Mouse (Mus musculus) gastrocnemius, postnatal 36 days (tissue): ENCODE measurements around the gene Tbrg4. TPM values are rescaled to one million over a fixed set of nuclear protein-coding genes. Genes with fewer than 3 reads are reported as not detected.

Experiments used
- DNase-seq, 2 experiments: peaks; one replicate each; pipeline ENCODE4 v3.0.0; 2022
- intact Hi-C: fragments of 180-260 bp; cut with DNase I; formaldehyde crosslinking; loops from one replicate; pipeline ENCODE4 v1.15.1; 2025
- total RNA-seq, 2 experiments: library from RNA; stranded (reverse); gene quantifications; 2 replicates each; pipeline ENCODE4 v1.2.3; 2021

Tbrg4 gene
- total RNA-seq, 2 experiments from 2014 or later = 66.8 to 71.7 TPM

- intact Hi-C loops = no loop called here
- DNase-seq = no peak
Observed at GRCm38 (mm10) chr11:6626388-6626772, 513 bp upstream of the Tbrg4 start.

GRCm38 (mm10) chr11:6624619-6625382 lies 1.1 kb downstream of the Tbrg4 start:
- no peak for DNase-seq
- intact Hi-C loops = loop anchor here (5.0 kb wide), 1 partner anchor 68 kb away; no protein-coding TSS in a partner anchor

DNA sequence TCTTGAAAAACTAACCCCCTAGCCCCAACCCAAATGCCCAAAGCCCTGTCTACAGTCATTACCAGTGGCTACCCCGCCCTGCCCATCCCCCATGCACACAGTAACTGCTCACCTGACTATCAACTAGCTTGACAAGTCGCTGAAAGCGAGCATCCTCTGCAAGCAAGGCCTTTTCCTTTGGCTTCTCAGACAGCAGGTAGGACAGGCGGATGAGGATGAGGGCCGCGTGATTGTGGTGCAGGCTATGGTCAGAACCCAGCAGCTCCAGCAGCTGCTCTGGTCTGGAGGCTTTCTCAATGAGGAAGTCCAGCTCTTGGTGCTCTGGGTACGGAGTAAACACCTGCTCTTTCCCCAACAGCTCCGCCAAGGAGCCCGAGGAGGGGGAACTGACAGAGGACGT lies 2.2 kb downstream of the Tbrg4 start:
- intact Hi-C loops = loop anchor here (5.0 kb wide), 1 partner anchor 66 kb away; no protein-coding TSS in a partner anchor
- no peak for DNase-seq

GRCm38 (mm10) chr11:6615250-6616205 lies 10.3 kb downstream of the Tbrg4 start:
- intact Hi-C loops = no loop called here
- no peak for DNase-seq

GRCm38 (mm10) chr11:6605491-6606399 lies 20.1 kb downstream of the Tbrg4 start, which contains the start of gene Nacad:
TSS of gene Nacad (minus strand) at chr11:6606053.
- intact Hi-C loops = no loop called here
- no peak for DNase-seq

DNA sequence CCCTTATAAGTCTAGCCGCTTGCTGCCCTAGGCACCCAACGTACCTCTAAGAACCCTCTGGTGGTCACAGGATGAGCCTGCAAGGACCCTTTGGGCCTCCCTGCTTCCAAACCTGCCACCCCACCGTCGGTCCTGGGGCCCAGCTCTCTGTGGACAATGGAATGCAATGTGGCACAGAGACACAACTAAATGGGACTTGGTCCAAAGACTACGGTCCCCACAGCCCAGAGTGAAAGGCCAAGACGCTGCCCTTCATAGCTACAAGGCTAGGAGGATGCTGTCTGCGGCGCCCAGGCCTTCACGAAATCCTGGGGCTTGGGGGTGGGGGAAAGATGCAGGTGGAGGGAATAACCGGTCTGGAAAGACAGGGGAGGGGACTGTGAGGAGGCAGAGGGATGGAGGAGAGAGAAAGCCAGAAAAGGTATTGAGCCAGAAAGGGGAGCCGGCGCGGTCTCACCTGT lies 20.8 kb downstream of the Tbrg4 start:
- DNase-seq = no peak
- intact Hi-C loops = no loop called here

- intact Hi-C loops = no loop called here
- no peak for DNase-seq
Observed at GRCm38 (mm10) chr11:6604604-6604936, 21.3 kb downstream of the Tbrg4 start.

- DNase-seq = no peak
- intact Hi-C loops = no loop called here
Observed at GRCm38 (mm10) chr11:6603887-6604603, 21.8 kb downstream of the Tbrg4 start.

- intact Hi-C loops = no loop called here
- DNase-seq = no peak
Observed at GRCm38 (mm10) chr11:6603224-6603623, 22.6 kb downstream of the Tbrg4 start.

GRCm38 (mm10) chr11:6602662-6603061 lies 23.2 kb downstream of the Tbrg4 start:
- intact Hi-C loops = no loop called here
- no peak for DNase-seq

- no peak for DNase-seq
- intact Hi-C loops = no loop called here
Observed at GRCm38 (mm10) chr11:6601649-6602480, 24.0 kb downstream of the Tbrg4 start.

DNA sequence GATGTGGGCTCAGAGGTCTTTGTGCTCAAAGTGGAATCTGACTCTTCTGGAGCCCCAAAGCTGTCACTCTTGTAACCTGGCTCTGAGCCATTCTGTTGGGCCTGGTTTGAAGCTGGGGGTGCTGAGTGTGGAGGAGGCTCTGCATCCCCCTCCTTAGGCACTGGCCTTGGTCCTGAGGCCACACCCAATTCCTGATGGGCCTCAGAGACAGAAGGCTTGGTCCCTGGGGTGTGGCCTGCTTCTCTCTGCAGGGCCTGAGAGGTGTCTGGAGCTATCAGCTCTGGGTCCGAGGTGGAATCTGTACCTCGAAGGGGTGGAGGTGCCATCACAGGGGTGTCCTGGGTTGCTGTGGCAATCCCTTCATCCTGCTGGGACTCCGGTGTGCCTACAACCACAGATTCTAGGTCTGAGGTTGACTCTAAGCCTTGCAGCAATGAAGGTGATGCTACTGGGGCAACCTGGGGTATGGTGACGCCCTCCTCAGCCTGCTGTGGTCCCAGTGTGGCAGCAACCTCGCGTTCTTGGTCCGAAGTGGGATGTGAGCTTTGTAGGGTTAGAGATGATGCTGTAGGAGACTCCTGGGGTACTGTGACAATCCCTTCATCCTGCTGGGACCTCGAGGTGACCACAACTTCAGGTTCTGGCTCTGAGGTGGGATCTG lies 25.5 kb downstream of the Tbrg4 start:
- DNase-seq = no peak
- intact Hi-C loops = no loop called here

- intact Hi-C loops = no loop called here
- DNase-seq = no peak
Observed at GRCm38 (mm10) chr11:6599831-6600230, 26.0 kb downstream of the Tbrg4 start.

DNA sequence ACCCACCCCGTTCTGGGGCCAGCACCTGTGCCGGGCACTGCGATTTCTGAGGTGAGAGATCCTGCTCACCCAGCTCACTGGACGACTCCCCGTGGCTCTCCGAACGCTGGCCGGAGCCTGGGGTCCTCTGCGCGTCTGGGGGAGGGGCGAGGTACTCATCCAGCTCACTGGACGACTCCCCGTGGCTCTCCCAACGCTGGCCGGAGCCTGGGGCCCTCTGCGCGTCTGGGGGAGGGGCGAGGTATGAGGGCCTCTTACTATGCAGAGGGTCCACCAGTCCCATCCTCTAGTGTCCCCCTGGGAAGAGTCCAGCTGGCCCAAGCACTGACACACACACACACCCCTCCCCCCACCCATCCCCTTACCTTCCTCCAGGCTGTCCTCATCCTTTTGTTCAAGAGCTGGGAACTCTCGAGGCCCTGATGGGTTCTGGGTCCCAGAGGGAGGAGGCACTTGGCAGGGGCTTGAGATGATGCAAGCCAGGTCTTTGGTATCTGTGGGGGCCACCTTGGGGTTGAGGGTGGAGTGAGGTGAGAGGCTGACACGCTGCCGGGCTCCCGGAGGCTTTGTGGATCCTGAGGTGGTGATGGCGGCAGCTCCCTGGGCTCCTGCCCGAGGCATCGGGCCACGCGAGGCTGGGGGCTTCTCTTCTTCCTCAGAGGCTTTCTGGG lies 26.7 kb downstream of the Tbrg4 start:
- no peak for DNase-seq
- intact Hi-C loops = no loop called here

DNA sequence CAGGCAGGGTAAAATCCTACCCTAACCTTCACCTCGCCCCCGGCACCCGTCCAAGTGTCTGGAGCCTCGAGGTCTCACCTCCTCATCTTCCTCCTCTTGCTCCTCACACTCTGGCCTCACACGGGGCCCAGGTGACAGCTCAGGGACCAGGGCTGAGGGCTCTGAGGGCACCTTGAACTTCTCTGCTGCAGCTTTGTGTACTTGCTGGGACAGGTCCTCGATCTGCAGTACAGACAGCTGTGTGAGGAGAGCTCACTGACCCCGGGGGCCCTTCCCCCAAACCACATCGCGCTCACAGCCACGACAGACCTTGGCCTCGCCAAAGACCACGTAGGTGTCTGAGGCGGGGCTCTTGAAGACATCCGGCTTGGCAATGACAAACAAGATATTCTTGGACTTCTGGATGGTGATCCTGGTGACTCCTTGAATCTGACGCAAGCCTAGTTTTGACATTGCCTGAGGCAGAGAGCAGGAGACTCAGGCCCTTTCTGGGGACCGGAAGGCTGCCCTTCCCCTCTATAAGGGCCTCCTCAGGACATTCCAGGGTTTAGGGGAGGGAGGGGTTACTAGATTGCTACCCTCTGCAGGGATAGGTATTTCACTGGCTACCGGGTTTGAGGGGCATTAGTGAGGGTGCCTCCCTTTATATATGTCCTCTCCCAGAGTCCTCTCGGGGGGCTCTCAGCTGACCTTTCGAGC lies 27.5 kb downstream of the Tbrg4 start:
- no peak for DNase-seq
- intact Hi-C loops = no loop called here

- no peak for DNase-seq
- intact Hi-C loops = no loop called here
Observed at GRCm38 (mm10) chr11:6597523-6597922, 28.3 kb downstream of the Tbrg4 start.

DNA sequence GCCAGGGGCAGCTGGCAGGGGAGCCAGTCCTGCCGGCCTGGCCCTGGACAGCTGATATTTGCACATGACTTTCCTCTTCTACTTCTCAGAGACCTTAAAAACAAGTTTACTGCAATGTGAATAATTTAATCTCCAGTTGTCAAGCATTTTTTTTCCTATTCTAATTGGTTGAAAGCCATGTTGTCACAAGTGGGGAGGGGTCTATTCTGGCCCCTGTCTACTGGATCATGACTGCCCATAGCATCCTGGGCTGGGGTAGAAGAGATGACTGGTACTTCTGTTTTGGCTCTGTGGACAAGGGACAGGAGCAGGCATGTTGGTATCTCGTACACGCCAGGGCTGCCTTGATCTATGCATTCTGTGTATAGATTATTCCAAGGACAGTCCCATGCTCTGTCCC lies 29.3 kb downstream of the Tbrg4 start:
- intact Hi-C loops = no loop called here
- DNase-seq = no peak
